Mouse (Mus musculus): ENCODE data around the gene Ciapin1.

Ciapin1 gene

DNA sequence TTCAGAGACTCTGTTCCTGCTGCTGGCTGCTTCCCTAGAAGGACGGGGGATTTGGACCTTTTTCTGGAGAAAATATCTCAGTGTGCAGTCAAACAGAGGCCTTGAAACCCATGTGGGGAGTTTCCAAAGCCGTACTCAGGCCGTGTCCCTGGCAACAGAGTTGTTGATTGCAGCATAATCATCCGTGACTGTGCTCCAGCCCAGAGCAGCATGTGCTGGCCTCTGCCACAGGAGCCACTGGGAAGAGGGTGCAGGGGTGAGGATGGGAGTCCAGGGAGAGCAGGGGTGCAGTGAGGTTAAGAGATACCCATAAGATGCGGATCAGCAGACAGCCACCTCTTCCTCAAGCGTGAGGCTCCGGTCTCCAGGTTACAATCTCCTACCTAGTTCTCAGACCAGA lies 30.7 kb downstream of the Ciapin1 start:
- no peak for DNase-seq (ENCODE audit: extremely low spot score)

- no peak for DNase-seq (ENCODE audit: extremely low spot score)
Measured at GRCm38 (mm10) chr8:94805811-94806210, 32.3 kb downstream of the Ciapin1 start.

DNA sequence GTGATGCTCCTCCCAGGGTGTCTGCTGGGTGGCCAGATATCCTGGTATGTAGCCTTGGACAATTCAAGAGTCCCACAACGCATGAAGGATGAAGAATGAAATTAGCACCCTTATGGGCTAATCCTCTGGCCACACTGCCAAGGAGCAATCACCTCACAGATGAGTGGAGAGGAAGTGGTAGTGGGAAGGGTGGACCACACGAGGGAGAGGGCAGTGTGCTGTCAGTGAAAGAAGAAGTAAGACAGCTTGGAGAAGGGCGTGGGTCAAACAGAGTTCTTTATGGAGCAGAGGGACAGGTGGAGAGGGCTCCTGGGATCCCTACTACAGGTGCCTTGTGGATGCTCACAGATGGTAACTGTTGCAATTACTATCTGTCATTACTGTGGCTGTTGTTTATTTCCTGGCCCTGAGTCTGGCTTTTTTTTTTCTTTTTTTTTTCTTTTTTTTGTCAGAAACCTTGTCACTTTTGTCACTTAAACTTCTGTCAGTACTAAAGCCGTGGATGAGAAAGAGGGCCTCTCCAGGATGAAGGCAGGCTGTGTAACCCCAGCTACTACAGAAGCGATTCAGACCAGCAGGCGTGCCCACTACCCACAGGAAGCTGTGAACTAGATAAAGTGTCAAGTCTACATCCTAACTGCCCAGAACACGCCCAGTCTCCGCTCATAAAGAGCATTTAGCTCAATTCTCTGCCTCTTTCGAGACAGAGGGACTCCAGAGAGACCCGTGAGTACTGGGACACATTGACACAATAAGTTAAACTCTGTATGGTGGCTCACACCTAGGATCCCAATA lies 33.4 kb downstream of the Ciapin1 start:
- DNase-seq (ENCODE audit: extremely low spot score) = no peak

GRCm38 (mm10) chr8:94803551-94803950 lies 34.6 kb downstream of the Ciapin1 start:
- DNase-seq (ENCODE audit: extremely low spot score) = no peak

GRCm38 (mm10) chr8:94802375-94802774 lies 35.8 kb downstream of the Ciapin1 start:
- DNase-seq (ENCODE audit: extremely low spot score) = no peak

- DNase-seq (ENCODE audit: extremely low spot score) = no peak
Measured at GRCm38 (mm10) chr8:94801293-94802095, 36.7 kb downstream of the Ciapin1 start.

DNA sequence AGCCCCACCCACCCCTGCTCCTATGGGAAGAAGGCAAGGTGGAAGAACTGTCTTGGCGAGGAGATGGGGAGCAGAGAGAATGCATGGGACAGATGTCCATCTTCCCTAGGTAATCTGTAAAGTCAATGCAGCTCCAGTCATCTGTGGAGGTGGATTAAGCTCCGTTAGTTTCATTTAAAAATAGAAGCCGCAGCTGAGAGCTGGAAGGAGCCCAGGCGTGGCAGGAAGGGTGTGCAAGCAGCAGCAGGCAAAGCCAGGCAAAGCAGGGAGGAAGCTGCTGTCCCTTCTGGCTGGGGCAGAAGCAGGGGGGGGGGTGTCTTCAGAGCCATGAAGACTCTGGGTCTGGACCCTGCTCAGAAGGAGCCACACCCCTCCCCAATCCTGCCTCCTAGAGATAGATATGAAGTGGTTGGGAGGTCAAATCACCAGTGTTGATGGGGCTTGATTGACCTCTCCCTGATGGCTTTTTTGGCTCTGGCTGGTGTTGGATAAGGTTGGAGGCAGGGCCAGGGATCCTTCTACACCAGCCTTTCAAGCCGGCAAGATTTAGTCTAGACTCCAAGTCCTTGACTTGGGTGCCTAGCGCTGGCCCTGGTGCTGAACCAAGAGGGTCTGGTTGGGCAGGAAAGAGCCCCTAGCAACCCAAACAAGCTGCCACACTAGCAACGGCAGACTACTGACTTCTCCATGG lies 37.7 kb downstream of the Ciapin1 start:
- DNase-seq (ENCODE audit: extremely low spot score) = no peak

GRCm38 (mm10) chr8:94794782-94795181 lies 43.4 kb downstream of the Ciapin1 start:
- no peak for DNase-seq (ENCODE audit: extremely low spot score)

GRCm38 (mm10) chr8:94794368-94794767 lies 43.8 kb downstream of the Ciapin1 start:
- no peak for DNase-seq (ENCODE audit: extremely low spot score)

GRCm38 (mm10) chr8:94789256-94789955 lies 48.8 kb downstream of the Ciapin1 start:
- DNase-seq (ENCODE audit: extremely low spot score) = no peak

DNA sequence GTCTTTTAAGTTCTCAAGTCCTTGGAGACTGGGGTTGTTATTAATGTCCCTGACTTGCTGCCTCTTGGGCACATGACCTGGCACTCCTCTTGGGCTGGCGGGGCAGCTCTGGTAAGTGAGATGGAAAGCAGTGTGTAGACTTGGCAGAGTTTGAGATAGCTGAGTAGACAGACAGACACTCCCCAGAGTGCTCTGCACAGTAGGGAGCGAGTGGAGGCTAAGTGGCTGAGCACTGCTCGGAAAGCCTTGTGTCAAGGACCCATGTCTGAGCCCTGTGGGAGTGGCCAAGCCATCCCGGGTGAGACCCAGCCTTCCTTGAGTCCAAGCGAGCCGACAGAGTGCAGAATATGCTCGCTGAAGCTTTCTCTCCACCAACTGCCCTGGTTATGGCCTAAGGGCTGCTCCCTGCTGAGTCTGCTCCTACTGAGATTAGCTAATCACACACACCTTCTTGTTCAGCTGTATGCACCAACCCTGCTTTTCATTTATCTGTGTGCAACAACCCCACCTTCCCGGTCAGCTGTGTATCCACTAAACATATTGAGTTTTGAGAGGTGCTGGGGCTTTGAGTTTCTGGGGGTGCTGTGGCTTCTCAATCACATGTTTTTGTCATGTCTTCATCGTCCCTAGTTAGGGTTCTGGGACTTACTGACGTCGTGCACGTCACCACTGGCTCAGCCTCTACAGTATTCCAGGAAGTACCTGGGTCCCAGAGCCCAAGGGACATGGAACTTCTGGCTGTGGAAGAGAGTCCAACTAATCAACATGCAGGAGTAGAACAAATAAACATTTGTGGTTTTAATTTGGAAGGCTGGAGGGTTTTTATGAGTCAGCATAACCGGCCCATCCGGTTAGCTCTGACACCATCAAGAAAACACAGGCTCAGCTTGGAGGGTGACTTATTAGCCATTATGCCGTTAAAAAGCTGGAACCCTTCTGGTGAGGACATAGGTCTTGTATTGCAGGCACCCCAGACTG lies 50.3 kb downstream of the Ciapin1 start:
- DNase-seq (ENCODE audit: extremely low spot score) = no peak

- DNase-seq (ENCODE audit: extremely low spot score) = no peak
Measured at GRCm38 (mm10) chr8:94785995-94786595, 52.1 kb downstream of the Ciapin1 start.

- DNase-seq (ENCODE audit: extremely low spot score) = no peak
Measured at GRCm38 (mm10) chr8:94785247-94785985, 52.7 kb downstream of the Ciapin1 start.

GRCm38 (mm10) chr8:94783890-94784289 lies 54.3 kb downstream of the Ciapin1 start:
- no peak for DNase-seq (ENCODE audit: extremely low spot score)

DNA sequence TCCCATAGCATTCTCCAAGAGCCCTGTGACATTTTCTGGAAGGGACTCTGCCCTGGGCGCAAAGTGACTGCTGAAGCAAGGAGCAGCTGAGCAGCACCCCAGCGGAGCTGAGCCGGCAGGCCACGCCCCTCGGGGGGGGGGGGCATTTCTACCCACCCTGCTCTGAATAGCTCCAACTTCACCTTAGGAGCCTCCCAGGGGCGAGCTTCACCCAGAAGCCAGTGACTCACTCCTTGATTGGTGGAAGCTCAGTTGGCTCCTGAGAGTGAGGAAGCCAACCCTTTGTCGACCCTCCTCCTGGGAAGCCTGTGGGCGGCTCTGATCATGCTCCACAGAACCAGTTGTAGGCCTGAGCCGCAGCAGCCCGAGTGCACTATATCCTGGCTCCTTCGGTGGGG lies 56.3 kb downstream of the Ciapin1 start:
- peak; percentile 45 for DNase-seq (ENCODE audit: extremely low spot score)

DNA sequence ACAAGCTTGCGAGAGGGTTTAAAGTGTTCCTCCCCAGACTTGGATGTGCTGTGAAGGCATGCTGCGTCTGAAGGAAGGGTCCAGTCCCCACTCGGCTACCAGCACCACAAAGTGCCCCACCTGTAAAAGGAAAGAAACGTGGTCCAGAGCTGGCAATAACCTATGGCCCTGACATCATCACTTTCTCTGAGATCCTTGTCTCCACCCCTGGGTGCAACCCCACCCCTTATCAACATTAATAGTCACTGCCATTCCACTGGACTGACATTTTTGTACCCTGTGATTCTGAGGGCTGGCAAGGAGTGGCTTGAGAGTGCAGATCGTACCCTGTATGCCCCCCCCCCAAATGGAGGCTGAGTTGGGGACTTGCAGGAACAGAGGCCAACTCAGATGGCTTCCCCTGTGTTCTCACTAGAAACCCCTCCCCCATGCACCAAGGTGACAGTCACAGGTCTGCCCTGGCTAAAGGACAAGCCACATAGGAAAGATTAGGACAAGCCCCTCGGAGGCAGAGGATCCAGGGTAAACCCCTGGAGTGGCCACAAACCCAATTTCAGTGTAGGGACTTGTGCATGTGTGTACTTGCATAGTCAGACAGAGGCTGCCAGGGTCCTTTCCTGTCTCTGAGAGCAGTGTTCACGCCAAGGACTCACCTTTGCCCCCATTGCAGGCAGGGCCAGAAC lies 56.9 kb downstream of the Ciapin1 start:
- DNase-seq (ENCODE audit: extremely low spot score) = no peak

- no peak for DNase-seq (ENCODE audit: extremely low spot score)
Measured at GRCm38 (mm10) chr8:94780491-94781154, 57.5 kb downstream of the Ciapin1 start.

DNA sequence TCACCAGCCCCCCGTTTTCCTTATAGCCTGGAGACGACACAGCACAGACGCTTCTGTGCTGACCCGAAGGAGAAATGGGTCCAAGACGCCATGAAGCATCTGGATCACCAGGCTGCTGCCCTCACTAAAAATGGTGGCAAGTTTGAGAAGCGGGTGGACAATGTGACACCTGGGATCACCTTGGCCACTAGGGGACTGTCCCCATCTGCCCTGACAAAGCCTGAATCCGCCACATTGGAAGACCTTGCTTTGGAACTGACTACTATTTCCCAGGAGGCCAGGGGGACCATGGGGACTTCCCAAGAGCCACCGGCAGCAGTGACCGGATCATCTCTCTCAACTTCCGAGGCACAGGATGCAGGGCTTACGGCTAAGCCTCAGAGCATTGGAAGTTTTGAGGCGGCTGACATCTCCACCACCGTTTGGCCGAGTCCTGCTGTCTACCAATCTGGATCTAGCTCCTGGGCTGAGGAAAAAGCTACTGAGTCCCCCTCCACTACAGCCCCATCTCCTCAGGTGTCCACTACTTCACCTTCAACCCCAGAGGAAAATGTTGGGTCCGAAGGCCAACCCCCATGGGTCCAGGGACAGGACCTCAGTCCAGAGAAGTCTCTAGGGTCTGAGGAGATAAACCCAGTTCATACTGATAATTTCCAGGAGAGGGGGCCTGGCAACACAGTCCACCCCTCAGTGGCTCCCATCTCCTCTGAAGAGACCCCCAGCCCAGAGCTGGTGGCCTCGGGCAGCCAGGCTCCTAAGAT lies 58.4 kb downstream of the Ciapin1 start:
- no peak for DNase-seq (ENCODE audit: extremely low spot score)
